19 mouse cellular contexts compared by ENCODE assay signal in genomic region chr2:134450976-134451375, GRCm38 (mm10).
"Had no signal": no experiment of that assay in that cellular context is flagged by ENCODE, and none has a peak within 500 bp of the region (broad histone marks: within the 10 kb centered on the region; RNA-seq: fewer than 3 reads in every experiment).

No protein-coding gene starts in this region.

- ATAC-seq: liver, embryonic 12.5 days had no signal

- H3K27ac ChIP-seq: limb, embryonic 10.5 days; limb, embryonic 13.5 days; liver, embryonic 12.5 days; liver, embryonic 15.5 days; lung, embryonic 15.5 days; neural tube, embryonic 12.5 days; stomach, embryonic 15.5 days had no signal

- H3K4me1 ChIP-seq: liver, embryonic 12.5 days; liver, embryonic 15.5 days; lung, embryonic 15.5 days; stomach, embryonic 15.5 days had no signal

- H3K4me3 ChIP-seq: limb, embryonic 10.5 days; limb, embryonic 13.5 days; liver, embryonic 12.5 days; liver, embryonic 15.5 days; lung, embryonic 15.5 days; neural tube, embryonic 12.5 days; stomach, embryonic 15.5 days had no signal

- H3K36me3 ChIP-seq: limb, embryonic 10.5 days; limb, embryonic 13.5 days; liver, embryonic 12.5 days; liver, embryonic 15.5 days; lung, embryonic 15.5 days; neural tube, embryonic 12.5 days; stomach, embryonic 15.5 days had no signal

- H3K9me3 ChIP-seq: limb, embryonic 10.5 days; limb, embryonic 13.5 days; liver, embryonic 12.5 days; liver, embryonic 15.5 days; lung, embryonic 15.5 days; neural tube, embryonic 12.5 days; stomach, embryonic 15.5 days had no signal

- H3K4me2 ChIP-seq: limb, embryonic 13.5 days; liver, embryonic 12.5 days; liver, embryonic 15.5 days; lung, embryonic 15.5 days; midbrain, embryonic 11.5 days; neural tube, embryonic 12.5 days; stomach, embryonic 15.5 days had no signal

- H3K9ac ChIP-seq: limb, embryonic 13.5 days; liver, embryonic 12.5 days; liver, embryonic 15.5 days; lung, embryonic 15.5 days; neural tube, embryonic 12.5 days; stomach, embryonic 15.5 days had no signal

- H3K27me3 ChIP-seq: limb, embryonic 13.5 days; liver, embryonic 12.5 days; liver, embryonic 15.5 days; lung, embryonic 15.5 days; neural tube, embryonic 12.5 days; stomach, embryonic 15.5 days had no signal

- DNase-seq: kidney, adult 9 months; kidney, postnatal 14 days; kidney, postnatal 4 days; liver; lung, adult 18-20 months; lung, postnatal 4 days; midbrain, embryonic 14.5 days; retina, postnatal 1 day; right cerebral cortex, postnatal 25 days; spleen, adult 18-20 months; thymus, postnatal 25 days had no signal
